Mouse (Mus musculus) embryonic facial prominence, embryonic 13.5 days (tissue): ENCODE data around the gene Kcnc2. TPM values are rescaled to one million over a fixed set of nuclear protein-coding genes. Genes with fewer than 3 reads are reported as not detected.

Experiments
- ATAC-seq: fragments of 200-750 bp; cut with Nextera tagmentation; 2 replicates; pipeline ENCODE4 v1.8.0; 2017; ENCODE audit warnings: low read depth; ENCODE audit not compliant: insufficient number of reproducible peaks, insufficient read depth, low FRiP score, low TSS enrichment
- H3K27ac ChIP-seq: fragments of 300-500 bp; sonication (generic); 2 replicates; pipeline ENCODE4 v1.5.1; 2015; ENCODE audit warnings: moderate library complexity, mild to moderate bottlenecking, inconsistent platforms
- H3K27me3 ChIP-seq: fragments of 300-500 bp; sonication (generic); 2 replicates; pipeline ENCODE4 v1.6.1; 2015; ENCODE audit warnings: mild to moderate bottlenecking, inconsistent platforms
- H3K36me3 ChIP-seq: fragments of 300-500 bp; sonication (generic); 2 replicates; pipeline ENCODE4 v1.6.1; 2015; ENCODE audit warnings: mild to moderate bottlenecking, inconsistent platforms
- H3K4me1 ChIP-seq: fragments of 300-500 bp; sonication (generic); 2 replicates; pipeline ENCODE4 v1.6.1; 2015; ENCODE audit warnings: inconsistent platforms
- H3K4me2 ChIP-seq: fragments of 300-500 bp; sonication (generic); 2 replicates; pipeline ENCODE4 v1.6.1; 2015; ENCODE audit warnings: moderate library complexity, mild to moderate bottlenecking, inconsistent platforms
- H3K4me3 ChIP-seq: fragments of 300-500 bp; sonication (generic); 2 replicates; pipeline ENCODE4 v1.5.1; 2015; ENCODE audit warnings: mild to moderate bottlenecking, inconsistent platforms
- H3K9ac ChIP-seq: fragments of 300-500 bp; sonication (generic); 2 replicates; pipeline ENCODE4 v1.6.1; 2015; ENCODE audit warnings: mild to moderate bottlenecking, inconsistent platforms
- H3K9me3 ChIP-seq: fragments of 300-500 bp; sonication (generic); 2 replicates; pipeline ENCODE4 v1.6.1; 2016; ENCODE audit warnings: inconsistent platforms
- WGBS: fragments of 180-500 bp; shearing (Covaris S2); methylation state at CpG from one replicate; pipeline ENCODE4 v1.1.7; 2015; ENCODE audit warnings: mixed read lengths; 5-methylcytosine and 5-hydroxymethylcytosine counted together
- polyA plus RNA-seq: library from polyadenylated mRNA; unstranded; fragments of >200 nt; fragmentation: Nextera tagmentation; extraction: Ambion mirVana; gene quantifications from 2 replicates; pipeline ENCODE4 v1.2.1, GENCODE M21; 2015

Kcnc2 gene
- polyA plus RNA-seq, 1 experiment from 2014 or later, result 1.2 TPM

GRCm38 (mm10) chr10:112485819-112486218 is 214.9 kb downstream of the Kcnc2 start:
- Histone ChIP-seq H3K4me2 (no peak overlapping the region), H3K9me3 (no peaks in the 10 kb centered on the region), H3K4me1 (no peaks in the 10 kb centered on the region), H3K9ac (no peak overlapping the region), H3K4me3 (no peak overlapping the region), H3K27ac (no peak overlapping the region), H3K27me3 (no peaks in the 10 kb centered on the region), H3K36me3 (no peaks in the 10 kb centered on the region)
- ATAC-seq, result no peak

GRCm38 (mm10) chr10:112488751-112489150 is 217.8 kb downstream of the Kcnc2 start:
- Histone ChIP-seq H3K9ac (no peak overlapping the region), H3K4me2 (no peak overlapping the region), H3K36me3 (no peaks in the 10 kb centered on the region), H3K4me3 (no peak overlapping the region), H3K27me3 (no peaks in the 10 kb centered on the region), H3K9me3 (no peaks in the 10 kb centered on the region), H3K4me1 (no peaks in the 10 kb centered on the region), H3K27ac (no peak overlapping the region)
- WGBS, result 77% methylated on average over 4 of the region's 4 CpGs
- ATAC-seq, result no peak

Other genes with a start within 250 kb of the Kcnc2 start
- not detected in 2 replicates for gene Glipr1l1, start 210.9 kb upstream of the Kcnc2 start, polyA plus RNA-seq
- gene Glipr1l2, start 187.8 kb upstream of the Kcnc2 start, polyA plus RNA-seq, result not detected in 2 replicates
- not detected in 2 replicates for gene Glipr1l3, start 110.8 kb upstream of the Kcnc2 start, polyA plus RNA-seq
- 0.21 and 0.22 TPM in 2 replicates for gene Caps2, start 107.5 kb upstream of the Kcnc2 start, polyA plus RNA-seq